Mouse (Mus musculus): ENCODE data around the gene Olfr1494.

Olfr1494 gene

DNA sequence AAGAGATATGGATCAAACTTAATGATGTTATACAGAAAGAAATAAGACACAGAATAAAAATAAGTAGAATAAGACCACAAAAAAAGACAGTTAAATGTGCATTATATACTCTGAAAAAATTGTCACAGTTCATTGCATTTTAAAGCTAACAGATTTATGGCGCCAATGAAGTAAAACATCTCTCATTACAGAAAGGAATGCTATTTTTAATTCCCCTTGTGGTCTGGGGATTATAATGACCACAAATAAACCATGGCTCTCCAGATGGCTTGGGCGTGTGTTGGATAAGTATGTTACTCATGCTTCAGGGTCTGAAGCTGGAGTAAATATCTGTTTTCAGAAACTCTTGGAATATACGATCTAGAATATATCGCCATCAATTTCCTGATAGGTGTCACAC lies at the start of gene Olfr1494:
TSS of gene Olfr1494 (plus strand) at position 301 of the 400 bp plus-strand sequence.
- DNase-seq, result no peak

DNA sequence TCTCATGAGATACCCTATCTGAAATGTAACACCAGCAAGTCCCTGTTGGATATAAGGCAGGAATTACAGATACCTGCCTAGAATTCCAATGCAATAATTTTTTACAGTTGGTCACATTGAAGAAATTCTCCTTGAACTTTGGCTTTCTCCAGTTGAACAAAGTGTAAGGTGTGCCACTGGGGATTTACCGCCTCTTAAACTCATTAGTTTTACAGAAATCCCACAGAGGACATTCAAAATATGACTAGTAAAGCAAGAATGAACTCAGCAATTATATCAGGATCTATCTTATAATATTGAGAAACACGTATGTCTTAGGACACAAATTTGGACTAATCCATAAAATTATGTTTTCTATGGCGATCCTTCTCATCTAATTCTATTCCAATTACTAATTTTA lies 42.6 kb upstream of the Olfr1494 start, which contains the start of gene Olfr1491:
TSS of gene Olfr1491 (plus strand) at position 301 of the 400 bp plus-strand sequence.
- DNase-seq, result no peak

DNA sequence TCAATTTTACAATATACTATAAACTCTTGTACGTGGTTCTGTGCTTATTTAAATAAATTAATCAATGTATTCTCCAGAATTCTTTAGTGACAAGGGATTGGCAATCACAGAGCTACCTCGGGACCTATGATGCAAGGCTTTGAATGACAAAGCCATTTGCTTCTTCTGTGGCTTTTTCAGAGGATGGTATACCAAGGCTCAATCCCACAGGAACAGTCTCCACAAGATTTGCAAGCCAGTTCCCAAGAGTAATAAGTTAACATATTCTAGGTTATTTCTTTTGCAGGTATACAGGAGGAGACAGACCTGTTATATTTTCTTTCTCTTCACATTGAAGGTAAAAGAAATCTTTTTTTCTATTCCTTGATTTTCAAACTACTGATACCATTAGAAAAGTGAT lies 16.6 kb upstream of the Olfr1494 start, which contains the start of gene Olfr1493-ps1:
TSS of gene Olfr1493-ps1 (plus strand) at position 301 of the 400 bp plus-strand sequence.
- DNase-seq, result no peak

DNA sequence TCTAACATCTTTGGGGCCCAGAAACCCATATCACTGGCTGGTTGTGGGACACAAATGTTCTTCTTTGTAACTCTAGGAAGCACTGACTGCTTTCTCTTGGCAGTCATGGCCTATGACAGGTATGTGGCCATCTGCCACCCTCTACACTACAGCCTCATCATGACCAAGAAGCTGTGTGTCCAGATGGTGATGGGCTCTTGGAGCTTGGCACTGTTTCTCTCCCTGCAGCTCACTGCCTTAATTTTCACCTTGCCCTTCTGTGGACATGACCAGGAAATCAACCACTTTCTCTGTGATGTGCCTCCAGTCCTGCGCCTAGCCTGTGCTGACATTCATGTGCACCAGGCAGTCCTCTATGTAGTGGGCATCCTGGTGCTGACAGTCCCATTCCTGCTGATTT lies 9.8 kb downstream of the Olfr1494 start:
- peak; percentile 20 for DNase-seq

DNA sequence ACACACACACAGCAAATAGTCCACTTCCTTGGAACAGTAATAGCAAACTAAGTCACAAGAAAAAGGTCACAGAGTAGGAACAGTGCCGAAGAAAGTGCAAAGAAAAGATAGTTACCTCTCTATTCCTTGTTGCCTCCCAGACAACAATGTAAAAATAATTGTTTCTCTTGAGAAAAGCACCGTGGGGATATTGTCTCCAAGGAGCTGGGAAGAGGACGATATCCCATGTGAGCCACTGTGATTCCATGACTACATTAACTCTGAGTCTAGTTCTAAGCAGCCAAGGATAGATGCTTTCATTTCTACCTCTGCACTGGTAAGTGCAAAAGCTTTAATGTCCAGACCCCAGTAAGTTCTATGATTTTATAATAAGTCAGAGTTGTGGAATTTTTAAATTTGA lies 24.8 kb downstream of the Olfr1494 start, which contains the start of gene Olfr1495:
TSS of gene Olfr1495 (plus strand) at position 301 of the 400 bp plus-strand sequence.
- no peak for DNase-seq

DNA sequence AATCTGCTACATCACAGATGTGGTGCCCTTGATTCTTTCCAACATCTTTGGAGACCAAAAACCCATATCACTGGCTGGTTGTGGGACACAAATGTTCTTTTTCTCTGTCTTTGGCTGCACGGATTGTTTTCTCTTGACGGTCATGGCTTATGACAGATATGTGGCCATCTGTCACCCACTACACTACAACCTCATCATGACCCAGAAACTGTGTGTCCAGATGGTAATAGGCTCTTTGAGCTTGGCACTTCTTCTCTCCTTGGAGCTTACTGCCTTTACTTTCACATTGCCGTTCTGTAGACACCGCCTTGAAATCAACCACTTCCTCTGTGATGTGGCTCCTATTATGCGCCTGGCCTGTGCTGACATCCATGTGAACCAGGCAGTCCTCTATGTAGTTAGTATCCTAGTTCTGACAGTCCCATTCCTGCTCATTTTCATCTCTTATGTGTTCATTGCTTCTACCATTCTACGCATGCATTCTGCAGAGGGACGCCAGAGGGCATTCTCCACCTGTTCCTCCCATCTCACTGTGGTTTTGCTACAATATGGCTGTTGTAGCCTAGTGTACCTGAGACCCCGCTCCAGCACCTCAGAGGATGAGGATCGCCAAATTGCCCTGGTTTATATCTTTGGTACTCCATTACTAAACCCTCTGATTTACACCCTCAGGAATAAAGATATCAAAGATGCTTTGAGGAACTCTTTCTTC lies 29.2 kb downstream of the Olfr1494 start:
- DNase-seq, result peak; percentile 16

DNA sequence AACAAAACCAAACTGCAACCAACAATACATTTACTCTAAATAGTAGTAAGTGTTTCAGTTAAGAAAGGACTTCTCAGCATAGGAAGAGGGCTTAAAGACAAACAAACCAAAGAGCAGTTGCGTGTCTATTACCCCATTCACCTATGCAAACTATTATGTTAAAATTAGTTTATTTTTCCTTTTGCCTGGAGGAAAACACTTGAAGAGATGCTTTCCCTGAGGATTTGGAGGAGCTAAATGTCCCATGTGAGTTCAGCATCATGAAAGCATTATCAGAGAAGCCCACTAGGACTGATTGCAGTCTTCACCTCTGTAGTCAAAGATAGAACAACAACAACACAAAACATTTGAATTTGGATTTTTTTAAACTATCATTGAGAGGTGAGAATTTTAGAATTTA lies 38.0 kb downstream of the Olfr1494 start, which contains the start of gene Olfr1496:
TSS of gene Olfr1496 (plus strand) at position 301 of the 400 bp plus-strand sequence.
- DNase-seq, result no peak

DNA sequence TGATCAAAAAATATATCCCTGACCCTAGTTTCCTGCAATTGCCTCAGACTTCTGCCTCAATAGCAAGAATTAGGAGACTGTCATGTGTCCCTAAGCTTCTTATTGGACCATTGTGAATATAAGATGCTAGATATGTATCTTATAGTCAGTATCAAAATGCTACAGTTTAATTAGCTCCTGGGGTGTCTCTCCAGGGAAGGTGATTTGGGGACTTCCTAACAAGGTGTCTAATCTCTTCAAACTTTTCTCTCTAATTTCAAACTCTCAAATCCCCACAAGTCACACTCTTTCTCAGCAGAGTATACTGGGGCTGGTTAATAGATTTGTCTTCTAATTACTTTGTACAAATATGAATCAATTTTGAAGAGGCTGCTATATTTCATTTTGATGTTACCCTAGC lies 58.6 kb downstream of the Olfr1494 start, which contains the start of gene Olfr1497:
TSS of gene Olfr1497 (minus strand) at position 101 of the 400 bp plus-strand sequence.
- no peak for DNase-seq
